Mouse (Mus musculus) olfactory bulb, adult 2 months (tissue): ENCODE results near the gene Zfp771.

ENCODE experiments used
- CTCF ChIP-seq: fragments of 200-500 bp; IDR thresholded peaks from 2 replicates; pipeline ENCODE4 v1.5.1; 2012; ENCODE audit warnings: low read depth, mild to moderate bottlenecking, low read length, moderate library complexity; ENCODE audit not compliant: insufficient read depth
- POLR2A ChIP-seq: fragments of 200-500 bp; IDR thresholded peaks from 2 replicates; pipeline ENCODE4 v1.6.1; 2012; ENCODE audit warnings: mild to moderate bottlenecking, low read depth, low read length, moderate library complexity; ENCODE audit not compliant: insufficient read depth

DNA sequence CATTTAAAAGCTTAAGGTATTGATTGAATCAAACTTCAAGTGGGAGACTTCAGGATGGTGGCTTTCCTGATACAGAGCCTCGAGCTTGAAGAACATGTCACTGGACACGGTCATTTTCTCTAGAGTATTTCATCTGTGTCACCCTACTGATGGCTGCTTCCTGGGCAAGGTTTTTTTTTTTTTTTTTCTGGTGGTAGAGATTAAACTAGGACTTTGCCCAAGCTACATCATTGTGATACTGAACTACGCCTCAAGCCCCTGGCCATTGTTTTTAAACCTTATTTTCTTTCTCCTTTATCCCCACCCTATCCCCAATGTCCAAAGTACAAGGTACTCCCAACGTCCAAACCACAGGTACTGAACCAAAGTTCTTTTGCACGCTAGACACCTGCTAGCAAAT, 26.6 kb downstream of the Zfp771 start:
- TF ChIP-seq POLR2A = no peak
- no peak for TF ChIP-seq CTCF
